Mouse (Mus musculus): Measurements from ENCODE around the gene Rab22a.

DNA sequence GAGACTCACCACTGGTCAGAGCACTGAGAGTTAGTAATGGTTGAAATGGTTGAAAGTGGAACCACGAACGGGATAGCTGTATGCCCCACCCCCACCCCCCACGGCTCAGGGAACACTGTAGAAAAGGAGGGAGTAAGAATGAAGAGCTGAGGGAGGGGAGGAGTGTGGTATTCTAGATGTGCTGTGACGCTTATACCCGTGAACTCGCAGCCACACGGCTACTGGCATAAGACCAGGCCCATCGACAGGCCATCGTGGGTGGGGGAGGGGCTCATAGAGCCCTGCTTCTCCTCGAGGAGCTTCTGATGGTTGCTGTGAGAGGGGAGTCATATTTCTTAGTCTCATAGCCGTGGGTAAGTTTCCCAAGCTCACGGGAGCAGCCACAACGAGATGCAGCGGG lies 64.8 kb downstream of the Rab22a start:
- no peak for TF ChIP-seq EP300 (IDR thresholded peaks at IDR 0.05; ENCODE audit: low read depth)
- no peak for TF ChIP-seq CTCF (IDR thresholded peaks at IDR 0.05; ENCODE audit: low read depth)
